ENCODE assay signal across 24 mouse cellular contexts in genomic region chr16:22653817-22654476, GRCm38 (mm10). TPM values are rescaled to one million over a fixed set of nuclear protein-coding genes. Genes with fewer than 3 reads are reported as not detected.
DNase-seq lines count a peak whose midpoint lies in the region; ATAC-seq and TF ChIP-seq lines count a peak whose summit lies in the region.
"Had no signal": no experiment of that assay in that cellular context is flagged by ENCODE, and none has a peak within 500 bp of the region (broad histone marks: within the 10 kb centered on the region; RNA-seq: fewer than 3 reads in every experiment).

No protein-coding gene starts in this region.

- dilution Hi-C loops in CH12.LX (cut with MboI; ENCODE audit: extremely low pct_ligation_motif_present, extremely low pct_unique_long_range_greater_than_20kb, low sequenced_read_pairs), result no loop called here

- H3K79me2 ChIP-seq in CH12.LX (replicated peaks; ENCODE audit: control insufficient read depth, extremely low read depth, insufficient read depth, poor library complexity, severe bottlenecking), result peaks cover 13% of the 10 kb centered on the region; the same call in 1 of the 2 replicates

- H3K4me1 ChIP-seq in megakaryocyte, embryonic 14.5 days, result peaks cover 89% of the 10 kb centered on the region
- peaks cover 31 to 92% of the 10 kb centered on the region in 2 experiments for H3K4me1 ChIP-seq in CH12.LX (ENCODE audit: control insufficient read depth in 1 of 2, insufficient read depth in 2 of 2)

- TF ChIP-seq EP300 in CH12.LX (IDR thresholded peaks at IDR 0.05; ENCODE audit: low read length), result peak; percentile 64

- H3K4me3 ChIP-seq in megakaryocyte, embryonic 14.5 days (replicated peaks), result peak overlapping the region; percentile 73
- H3K4me3 ChIP-seq in CH12.LX (replicated peaks in 1 of 3; ENCODE audit: low read depth in 2 of 3, low read length in 2 of 3, poor library complexity in 1 of 3), result no peak overlapping the region
- H3K4me3 ChIP-seq: heart, adult 2 months; heart, embryonic 10.5 days; heart, embryonic 13.5 days had no signal

- no peaks in the 10 kb centered on the region for H3K27me3 ChIP-seq in megakaryocyte, embryonic 14.5 days (replicated peaks)
- H3K27me3 ChIP-seq in CH12.LX (replicated peaks), result no peaks in the 10 kb centered on the region

- no peak for TF ChIP-seq POLR2A in CH12.LX (IDR thresholded peaks at IDR 0.05; ENCODE audit: low read depth, low read length)

- in situ Hi-C loops in CH12.LX (cut with MboI; ENCODE audit: low pct_ligation_motif_present, low pct_unique_long_range_greater_than_20kb, low sequenced_read_pairs), result no loop called here

- peak overlapping the region; percentile 36; the same call in 1 of the 2 replicates for H3K9ac ChIP-seq in CH12.LX (ENCODE audit: insufficient read depth, low read depth)
- H3K9ac ChIP-seq: heart, embryonic 13.5 days; hindbrain, embryonic 14.5 days had no signal

- no peaks in the 10 kb centered on the region for H3K9me3 ChIP-seq in megakaryocyte, embryonic 14.5 days
- no peaks in the 10 kb centered on the region for H3K9me3 ChIP-seq in CH12.LX (replicated peaks; ENCODE audit: low read length)
- H3K9me3 ChIP-seq: heart, embryonic 10.5 days; heart, embryonic 13.5 days had no signal

- TF ChIP-seq RAD21 in CH12.LX (IDR thresholded peaks at IDR 0.05; ENCODE audit: low read depth, low read length), result no peak

- peak overlapping the region; percentile 74 for H3K27ac ChIP-seq in CH12.LX (ENCODE audit: insufficient read depth, low read depth)
- H3K27ac ChIP-seq: heart, adult 2 months; heart, embryonic 10.5 days; heart, embryonic 13.5 days; hindbrain, embryonic 14.5 days; hindbrain, postnatal 0 days had no signal

- peaks cover 29% of the 10 kb centered on the region for H3K36me3 ChIP-seq in megakaryocyte, embryonic 14.5 days (replicated peaks; ENCODE audit: low read length)
- H3K36me3 ChIP-seq in CH12.LX (replicated peaks in 1 of 2; ENCODE audit: control insufficient read depth in 1 of 2, insufficient read depth in 1 of 2, low read length in 1 of 2), result no peaks in the 10 kb centered on the region
- H3K36me3 ChIP-seq: heart, embryonic 10.5 days; heart, embryonic 13.5 days had no signal

- TF ChIP-seq CTCF in CH12.LX (conservative IDR thresholded peaks at IDR 0.05 in 1 of 2, IDR thresholded peaks at IDR 0.05 in 1 of 2; ENCODE audit: low read depth in 2 of 2, low read length in 2 of 2), result no peak

- peak; percentile 51 for DNase-seq in A20 (ENCODE audit: low read depth, low spot score)
- peak; percentile 77 for DNase-seq in CH12.LX (ENCODE audit: extremely low read depth)
- no peak for DNase-seq in gastrocnemius, postnatal 4 days (ENCODE audit: low spot score in 2 of 2)
- DNase-seq: adrenal gland, postnatal 10 days; adrenal gland, postnatal 36 days; cerebellum, adult 11 months; cerebellum, adult 8-10 months; cerebellum, postnatal 10 days; gastrocnemius, postnatal 25 days; heart, postnatal 14 days; heart, postnatal 4 days had no signal

- no peak for ATAC-seq in megakaryocyte, adult 5-6 weeks (ENCODE audit: poor library complexity, severe bottlenecking)
- ATAC-seq in erythroid progenitor cell, adult 5-6 weeks (replicated peaks; ENCODE audit: low FRiP score, poor library complexity, severe bottlenecking), result no peak
- ATAC-seq: activated CD4-positive, CD25-positive, alpha-beta regulatory T cell, adult 4 months; CD4-positive, CD25-positive, alpha-beta regulatory T cell, adult 4 months; forebrain, embryonic 14.5 days; hindbrain, postnatal 0 days; inflammation-experienced regulatory T-cells, adult 6 months; intestine, embryonic 16.5 days had no signal

- H3K4me2 ChIP-seq in CH12.LX (ENCODE audit: insufficient read depth, low read depth, poor library complexity, severe bottlenecking), result peak overlapping the region; percentile 4; the same call in 1 of the 2 replicates
- H3K4me2 ChIP-seq: heart, embryonic 13.5 days; hindbrain, embryonic 14.5 days had no signal

TF ChIP-seq in CH12.LX, 34 proteins besides CTCF, POLR2A, EP300 and RAD21:
- TF ChIP-seq TBP (conservative IDR thresholded peaks at IDR 0.05; ENCODE audit: low read depth, low read length) (0 out of 2 replicates have a peak, but pooled peaks have one; percentile 42), UBTF (IDR thresholded peaks at IDR 0.05; ENCODE audit: low read depth, low read length) (no peak), CHD2 (IDR thresholded peaks at IDR 0.05; ENCODE audit: low read length) (peak; percentile 30; the same call in 1 of the 2 replicates), NELFE (IDR thresholded peaks at IDR 0.05; ENCODE audit: low read depth, low read length) (0 out of 2 replicates have a peak, but pooled peaks have one; percentile 37), KAT2A (IDR thresholded peaks at IDR 0.05; ENCODE audit: insufficient replicate concordance, low read length) (0 out of 2 replicates have a peak, but pooled peaks have one; percentile 62), MAFK (IDR thresholded peaks at IDR 0.05; ENCODE audit: insufficient replicate concordance, low read length) (peak; percentile 63; the same call in 1 of the 2 replicates), BHLHE40 (IDR thresholded peaks at IDR 0.05; ENCODE audit: low read depth, low read length) (peak; percentile 68), JUND (conservative IDR thresholded peaks at IDR 0.05; ENCODE audit: low read depth, low read length) (peak; percentile 22; the same call in 1 of the 2 replicates), MAX (IDR thresholded peaks at IDR 0.05; ENCODE audit: low read length) (peak; percentile 55; the same call in 1 of the 2 replicates), ETS1 (conservative IDR thresholded peaks at IDR 0.05; ENCODE audit: low read depth, low read length) (peak; percentile 79), CHD1 (IDR thresholded peaks at IDR 0.05; ENCODE audit: low read depth, low read length) (peak; percentile 91), GABPA (IDR thresholded peaks at IDR 0.05; ENCODE audit: insufficient replicate concordance, low read depth, low read length) (no peak), SIN3A (IDR thresholded peaks at IDR 0.05; ENCODE audit: low read length) (peak; percentile 60), MEF2A (IDR thresholded peaks at IDR 0.05; ENCODE audit: borderline replicate concordance, low read depth, low read length) (peak; percentile 52; the same call in 1 of the 2 replicates), ZC3H11A (IDR thresholded peaks at IDR 0.05; ENCODE audit: low read depth, low read length) (no peak), RCOR1 (conservative IDR thresholded peaks at IDR 0.05; ENCODE audit: low read depth, low read length) (peak; percentile 79), MYC (IDR thresholded peaks at IDR 0.05; ENCODE audit: low read depth, low read length) (peak; percentile 34; the same call in 1 of the 2 replicates), TCF12 (IDR thresholded peaks at IDR 0.05; ENCODE audit: low read depth, low read length) (peak; percentile 39; the same call in 1 of the 2 replicates), MXI1 (IDR thresholded peaks at IDR 0.05; ENCODE audit: low read depth, low read length) (peak; percentile 45; the same call in 1 of the 2 replicates), ZMIZ1 (IDR thresholded peaks at IDR 0.05; ENCODE audit: low read depth, low read length) (0 out of 2 replicates have a peak, but pooled peaks have one; percentile 34), POLR2AphosphoS2 (IDR thresholded peaks at IDR 0.05; ENCODE audit: low read depth, low read length) (peak; percentile 42; the same call in 1 of the 2 replicates), IRF4 (IDR thresholded peaks at IDR 0.05; ENCODE audit: low read depth, low read length) (peak; percentile 63; the same call in 1 of the 2 replicates), HCFC1 (IDR thresholded peaks at IDR 0.05; ENCODE audit: low read depth, low read length) (no peak), USF2 (conservative IDR thresholded peaks at IDR 0.05; ENCODE audit: low read depth, low read length) (no peak), NRF1 (IDR thresholded peaks at IDR 0.05; ENCODE audit: low read depth, low read length) (no peak), ELF1 (IDR thresholded peaks at IDR 0.05; ENCODE audit: low read depth, low read length) (peak; percentile 48; the same call in 1 of the 2 replicates)

RNA-seq across cellular contexts. Expression of gene Dgkg, which starts 3.1 kb away (rescaled TPM):
- polyA plus RNA-seq in megakaryocyte, embryonic 14.5 days (2012; ENCODE audit: insufficient read depth, low replicate concordance), result 1.9 and 2.9 TPM in 2 replicates
- 35.0 and 35.3 TPM in 2 replicates for total RNA-seq in megakaryocyte, adult 5-6 weeks (2015)
- total RNA-seq in megakaryocyte, adult 5-6 weeks (2017), result 33.4 and 38.9 TPM in 2 replicates
- 7.2 and 9.2 TPM in 2 replicates for total RNA-seq in CH12.LX (2012; rRNA removed)
- 2.3 and 3.0 TPM in 2 replicates for total RNA-seq in CH12.LX (2014; rRNA removed)
- polyA plus RNA-seq in CH12.LX (2012; ENCODE audit: insufficient read length, low read depth), result 2.0 TPM in 2 replicates
- 1 to 10 TPM in 1 of 2 experiments, under 1 TPM in 1; 0.91 to 1.4 TPM for total RNA-seq in gastrocnemius, postnatal 4 days (2021)
- total RNA-seq in erythroid progenitor cell, adult 5-6 weeks (2015; ENCODE audit: low replicate concordance), result 4.0 and 6.7 TPM in 2 replicates
- 1.5 and 4.0 TPM in 2 replicates for total RNA-seq in erythroid progenitor cell, adult 5-6 weeks (2017; ENCODE audit: low replicate concordance)

Comparison
In these comparisons a context has a peak if more than half of its experiments do, and no peak if none do; other contexts are left out.
1. DNase-seq: peak in A20 (single experiment) and CH12.LX (single experiment); none in gastrocnemius, postnatal 4 days (0 of 2).